Mouse (Mus musculus): Measurements from ENCODE around the gene Hrh1.

The Hrh1 gene

DNA sequence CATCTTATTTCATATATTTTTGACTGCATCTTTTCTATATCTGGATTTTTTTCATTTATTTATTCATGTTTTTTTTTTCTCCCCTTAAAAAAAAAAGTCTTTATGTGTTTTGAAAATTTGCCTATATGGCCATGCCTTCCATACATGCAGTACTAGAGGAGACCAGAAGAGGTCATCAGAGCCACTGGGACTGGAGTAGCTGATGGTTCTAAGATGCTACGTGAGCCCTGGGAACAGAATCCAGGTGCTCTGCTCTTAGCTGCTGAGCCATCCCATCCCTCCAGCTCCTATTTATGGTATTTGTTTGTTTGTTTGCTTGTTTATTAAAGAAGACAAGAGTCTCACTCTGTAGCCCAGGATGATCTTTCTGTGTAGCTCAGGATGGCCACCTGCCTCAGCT, 8.9 kb downstream of the Hrh1 start:
- DNase-seq (ENCODE audit: low read depth, low spot score), result peak; percentile 43

DNA sequence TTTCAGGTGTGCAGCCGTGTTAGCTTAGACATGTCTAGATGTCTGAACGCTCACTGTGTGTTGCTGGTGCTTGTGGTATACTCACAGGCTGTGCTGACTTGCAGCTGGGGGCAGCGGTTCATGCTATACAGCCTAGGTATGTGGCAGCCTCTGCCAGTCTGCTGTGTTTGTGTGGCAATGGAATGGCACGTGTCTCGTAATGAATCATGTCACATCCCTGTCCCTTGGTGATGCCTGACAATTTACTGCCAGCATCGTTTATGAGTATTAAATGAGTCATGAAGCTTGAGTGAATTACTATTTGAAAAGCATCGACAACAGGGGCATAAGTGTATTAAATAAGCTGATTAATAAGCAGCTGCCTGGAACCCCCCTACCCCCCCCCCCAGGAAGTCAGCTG, 9.3 kb downstream of the Hrh1 start:
- DNase-seq (ENCODE audit: low read depth, low spot score), result no peak

DNA sequence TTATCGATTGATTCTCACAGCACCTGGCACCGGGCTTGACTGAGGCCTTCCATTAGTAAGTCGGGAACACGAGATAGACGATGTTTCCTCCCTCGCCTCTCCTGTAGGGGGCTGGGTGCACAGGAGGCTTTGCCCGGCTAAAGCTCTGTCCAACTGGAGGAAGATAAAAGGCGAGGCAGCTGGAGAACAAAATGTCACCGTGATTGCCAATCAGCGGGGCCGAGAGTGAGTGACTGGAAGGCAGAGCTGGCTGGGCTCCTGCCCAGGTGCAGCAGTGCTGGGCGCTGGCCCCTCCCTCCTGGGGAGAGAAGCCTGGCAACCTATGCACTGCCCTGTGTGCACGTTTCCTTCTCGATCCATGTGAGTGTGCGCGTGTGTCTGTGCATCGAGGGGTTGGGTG, 10.5 kb downstream of the Hrh1 start:
- peak; percentile 42 for DNase-seq (ENCODE audit: low read depth, low spot score)

DNA sequence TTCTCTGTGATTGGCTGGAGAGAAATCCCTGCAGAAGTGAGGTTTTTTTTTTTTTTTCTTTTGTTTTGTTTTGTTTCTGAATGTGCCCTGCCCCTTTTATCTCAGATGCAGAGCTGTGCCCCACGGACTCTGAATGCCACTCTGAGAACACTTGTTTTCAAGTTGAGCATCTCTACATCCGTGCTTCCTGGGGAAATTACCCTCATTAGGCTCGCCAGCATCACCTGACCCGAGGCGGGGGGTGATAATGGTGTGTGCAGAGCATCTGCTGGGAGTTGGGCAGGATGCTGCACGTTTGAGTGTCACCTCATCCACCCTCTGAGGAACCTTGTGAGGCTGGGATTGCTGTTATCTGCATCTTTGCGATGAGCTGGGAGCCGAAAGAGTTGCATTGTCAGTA, 14.2 kb downstream of the Hrh1 start:
- DNase-seq (ENCODE audit: low read depth, low spot score), result no peak

DNA sequence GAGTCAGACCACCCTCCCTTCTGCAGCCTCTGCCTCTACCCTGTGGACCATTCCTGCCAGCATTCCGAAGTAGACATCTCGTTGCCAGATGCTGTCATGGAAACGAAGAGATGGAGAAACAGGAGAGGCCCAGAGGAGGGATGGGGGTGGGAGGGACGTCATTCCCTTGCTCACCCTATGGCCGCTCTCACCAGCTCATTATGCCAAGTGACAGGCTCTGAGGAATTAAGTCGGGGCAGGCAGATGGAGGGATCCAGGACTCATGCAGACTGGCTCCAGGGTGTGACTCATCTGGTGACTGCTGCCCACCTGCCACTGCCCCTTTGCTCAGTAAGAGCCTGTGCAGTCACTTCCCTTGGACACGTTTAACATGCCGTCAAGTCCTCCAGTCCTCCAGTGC, 16.8 kb downstream of the Hrh1 start:
- DNase-seq (ENCODE audit: low read depth, low spot score), result no peak

DNA sequence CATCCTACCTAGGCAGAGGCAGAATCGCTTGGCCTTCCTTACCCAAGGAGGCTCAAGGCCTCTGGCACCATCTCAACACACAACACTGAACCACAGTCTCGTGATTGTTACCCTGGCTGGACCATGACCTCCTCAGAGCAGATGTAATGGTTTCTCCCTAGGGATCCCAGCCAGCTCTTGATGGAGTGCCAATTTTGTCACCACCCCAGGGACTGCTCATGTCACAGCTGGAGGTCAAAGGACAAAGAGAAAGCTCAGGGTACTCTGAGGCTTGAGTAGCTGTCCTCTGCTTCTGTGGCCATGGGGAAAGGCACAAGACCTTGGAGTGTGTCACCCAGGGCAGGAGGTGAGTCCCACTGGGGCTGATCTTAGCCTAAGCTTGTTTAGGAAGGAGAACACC, 20.3 kb downstream of the Hrh1 start:
- no peak for DNase-seq (ENCODE audit: low read depth, low spot score)

DNA sequence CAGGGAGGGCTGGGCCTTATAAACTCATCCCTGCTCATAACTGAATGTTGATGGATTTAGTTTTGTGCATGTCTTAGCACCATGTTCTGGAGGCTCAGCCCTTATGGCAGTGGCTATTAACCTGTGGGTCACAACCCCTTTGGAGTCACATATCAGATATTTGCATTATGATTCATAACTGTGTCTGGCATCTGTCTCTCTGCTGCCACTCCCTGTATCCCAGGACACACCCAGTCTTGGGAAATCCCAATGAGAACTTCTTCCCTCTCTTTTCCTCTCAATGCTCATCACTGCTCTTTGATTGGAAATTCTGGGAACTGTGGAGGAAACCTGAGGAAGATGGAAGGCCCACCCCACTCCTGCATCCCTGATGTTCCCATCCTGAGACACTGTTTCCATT, 23.3 kb downstream of the Hrh1 start:
- DNase-seq (ENCODE audit: low read depth, low spot score), result no peak

DNA sequence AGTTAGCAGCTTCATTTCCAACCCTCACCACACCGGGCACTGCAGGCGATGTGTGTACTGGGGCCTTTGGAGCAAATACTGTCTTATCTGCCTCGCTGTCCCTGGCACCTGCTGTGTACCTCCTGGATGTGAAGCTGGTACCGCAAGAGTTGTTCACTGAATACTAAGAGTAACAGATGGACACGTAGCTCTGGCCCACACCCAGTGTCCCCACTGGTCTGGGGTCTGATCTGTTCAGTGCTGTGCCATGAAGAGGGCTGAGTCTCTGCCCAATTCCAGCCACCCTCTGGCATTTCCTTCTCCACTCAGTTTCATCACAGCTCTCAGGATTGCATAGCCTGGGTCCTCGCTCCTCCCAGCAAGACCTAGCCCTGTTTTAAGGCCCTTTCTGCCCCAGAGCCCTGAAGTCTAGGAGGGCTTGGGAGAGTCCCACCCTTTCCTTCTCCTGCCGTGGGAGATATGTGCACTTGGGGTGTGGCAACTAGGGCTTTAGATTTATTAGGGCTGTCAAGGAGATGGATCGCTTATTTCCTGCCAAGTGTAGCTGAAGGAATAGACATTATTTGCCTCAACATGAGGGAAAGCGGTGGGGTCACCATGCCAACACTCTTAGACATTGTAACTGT, 25.4 kb downstream of the Hrh1 start:
- no peak for DNase-seq (ENCODE audit: low read depth, low spot score)

DNA sequence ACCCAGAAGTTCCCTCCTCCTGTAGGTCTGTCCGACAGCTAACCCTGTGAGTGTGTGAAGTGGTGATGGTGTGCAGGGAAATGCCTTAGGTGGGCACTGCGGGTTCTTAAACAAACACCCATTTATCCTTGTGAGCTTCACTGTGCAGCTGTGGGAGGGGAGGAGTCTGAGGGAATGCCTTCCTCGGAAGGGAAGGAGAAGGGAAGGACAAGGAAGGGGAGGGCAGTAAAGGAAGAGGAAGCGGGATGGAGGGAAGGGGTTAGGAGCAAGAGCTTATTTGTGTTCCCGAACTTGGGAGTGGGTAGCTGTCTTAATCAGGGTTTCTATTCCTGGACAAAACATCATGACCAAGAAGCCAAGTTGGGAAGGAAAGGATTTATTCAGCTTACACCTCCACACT, 27.6 kb downstream of the Hrh1 start:
- no peak for DNase-seq (ENCODE audit: low read depth, low spot score)

DNA sequence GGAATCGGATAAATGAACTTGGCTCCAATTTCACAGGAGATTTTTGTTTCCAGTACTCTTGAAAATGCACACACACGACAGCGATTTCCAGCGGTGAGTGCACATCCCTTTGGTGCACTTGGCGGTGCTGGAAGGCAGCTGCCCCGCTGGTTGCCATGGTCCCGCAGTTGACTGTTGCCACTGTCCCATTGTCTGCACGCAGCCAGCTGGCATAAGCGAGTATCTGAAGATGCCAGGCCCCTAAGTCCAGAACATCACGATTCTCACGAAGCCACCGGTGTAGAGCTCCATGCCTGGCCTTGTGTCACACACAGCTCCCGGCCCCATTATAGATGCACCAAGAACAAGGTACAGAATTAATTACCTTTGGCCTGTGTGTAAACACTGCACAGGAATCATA, 29.9 kb downstream of the Hrh1 start:
- DNase-seq (ENCODE audit: low read depth, low spot score), result no peak

DNA sequence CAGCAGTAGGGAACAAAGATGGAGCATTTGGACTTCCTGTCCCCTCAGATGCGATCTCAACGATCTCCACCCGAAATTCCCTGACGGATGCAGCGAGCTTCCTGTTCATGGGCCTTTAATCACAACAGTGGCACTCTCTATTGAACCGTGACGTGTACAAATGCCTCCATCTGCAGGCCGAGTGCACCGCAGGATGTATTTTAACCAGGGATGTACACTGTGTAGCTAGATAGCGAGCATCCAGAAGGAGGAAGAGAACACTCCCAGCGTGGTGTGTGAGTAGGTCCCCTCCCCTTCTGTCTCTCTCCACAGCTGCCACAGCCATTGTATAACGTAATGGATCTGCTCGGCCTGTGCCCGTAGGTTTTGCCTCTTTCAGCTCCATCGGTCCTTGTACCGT, 31.1 kb downstream of the Hrh1 start:
- DNase-seq (ENCODE audit: low read depth, low spot score), result no peak

DNA sequence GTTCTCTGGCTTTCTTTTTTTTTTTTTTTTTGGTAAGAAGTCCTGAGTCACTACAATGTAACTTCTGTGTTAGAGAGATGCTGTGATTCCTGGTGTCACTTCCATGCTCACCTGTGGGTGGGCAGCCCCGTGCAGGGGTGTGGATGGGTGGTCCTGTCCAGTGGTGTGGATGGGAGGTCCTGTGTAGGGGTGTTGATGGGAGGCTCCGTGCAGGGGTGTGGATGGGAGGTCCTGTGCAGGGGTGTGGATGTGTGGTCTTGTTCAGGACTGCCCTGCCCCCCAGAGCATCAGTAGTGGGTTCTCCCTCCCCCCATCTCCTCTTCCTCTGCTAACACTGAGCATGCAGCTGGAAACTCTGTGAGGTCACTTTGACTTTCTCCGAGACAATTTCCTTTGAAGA, 34.9 kb downstream of the Hrh1 start:
- DNase-seq (ENCODE audit: low read depth, low spot score), result no peak

DNA sequence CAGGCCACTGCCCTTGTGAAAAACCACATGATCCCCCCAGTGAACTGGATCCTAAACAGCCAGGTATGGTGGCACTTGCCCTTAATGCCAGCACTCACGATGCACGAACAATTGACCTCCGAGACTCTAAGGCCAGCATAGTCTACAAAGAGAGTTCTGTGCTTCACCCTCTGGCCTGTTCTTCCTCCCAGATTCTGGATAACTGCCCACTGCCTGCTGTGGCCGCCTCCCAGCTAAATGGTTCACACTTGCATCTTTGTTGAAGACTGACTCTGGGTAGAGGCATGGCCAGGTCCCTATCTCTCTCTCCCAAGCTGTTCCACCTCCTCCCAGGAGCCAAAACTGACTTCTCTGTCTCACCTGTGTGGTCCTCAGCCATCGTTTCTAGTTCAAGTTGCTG, 36.8 kb downstream of the Hrh1 start:
- DNase-seq (ENCODE audit: low read depth, low spot score), result no peak

DNA sequence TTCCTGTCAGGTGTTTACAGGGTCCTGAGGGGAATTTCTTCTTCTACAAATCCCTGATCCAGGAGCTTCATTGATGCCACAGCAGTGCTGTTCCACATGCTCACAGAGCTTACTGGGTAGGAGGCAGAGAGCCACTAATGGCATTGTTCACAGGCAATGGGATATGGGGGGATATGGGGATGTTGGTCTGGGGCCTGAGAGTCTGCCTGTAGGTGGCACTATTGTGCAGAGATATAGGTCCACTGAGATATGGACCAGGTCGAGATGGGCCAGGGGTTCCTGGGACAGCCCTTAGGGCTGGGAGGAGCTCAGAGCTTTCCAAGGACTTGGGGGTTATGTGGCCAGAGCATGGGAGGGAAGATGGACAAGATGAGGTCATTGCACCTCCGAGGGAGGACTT, 42.6 kb downstream of the Hrh1 start:
- peak; percentile 42 for DNase-seq (ENCODE audit: low read depth, low spot score)

DNA sequence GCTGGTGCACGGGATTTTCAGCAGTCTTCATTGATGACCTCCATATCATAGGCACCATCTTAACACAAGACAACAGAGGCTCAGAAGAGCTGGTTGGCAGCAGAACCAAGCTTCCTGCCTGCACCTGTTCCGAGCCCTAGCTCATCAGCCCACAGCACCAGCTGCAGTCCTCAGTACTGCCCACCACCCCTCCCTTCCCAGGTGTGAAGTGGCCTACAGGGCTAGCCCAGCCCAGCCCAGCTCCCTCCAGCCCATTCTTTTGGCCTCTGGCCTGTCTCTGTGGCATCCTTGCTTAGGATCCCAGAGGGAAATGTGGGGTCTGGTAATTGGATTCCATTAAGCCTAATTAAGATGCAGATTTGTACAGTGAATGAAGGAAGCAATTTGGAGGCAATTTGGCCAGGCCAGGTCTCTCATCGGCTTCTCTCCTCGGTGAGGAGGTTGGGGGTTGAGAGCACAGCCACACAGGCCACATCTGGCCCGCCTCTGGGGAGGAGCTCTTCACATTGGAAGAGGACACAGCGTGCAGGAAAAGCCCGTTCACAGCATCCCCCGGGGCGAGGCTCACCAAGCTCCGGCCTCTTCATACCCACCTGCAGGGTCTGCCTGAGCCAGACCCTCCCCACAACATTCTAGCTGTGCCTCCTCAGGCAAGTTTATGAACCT, 43.2 kb downstream of the Hrh1 start:
- no peak for DNase-seq (ENCODE audit: low read depth, low spot score)

DNA sequence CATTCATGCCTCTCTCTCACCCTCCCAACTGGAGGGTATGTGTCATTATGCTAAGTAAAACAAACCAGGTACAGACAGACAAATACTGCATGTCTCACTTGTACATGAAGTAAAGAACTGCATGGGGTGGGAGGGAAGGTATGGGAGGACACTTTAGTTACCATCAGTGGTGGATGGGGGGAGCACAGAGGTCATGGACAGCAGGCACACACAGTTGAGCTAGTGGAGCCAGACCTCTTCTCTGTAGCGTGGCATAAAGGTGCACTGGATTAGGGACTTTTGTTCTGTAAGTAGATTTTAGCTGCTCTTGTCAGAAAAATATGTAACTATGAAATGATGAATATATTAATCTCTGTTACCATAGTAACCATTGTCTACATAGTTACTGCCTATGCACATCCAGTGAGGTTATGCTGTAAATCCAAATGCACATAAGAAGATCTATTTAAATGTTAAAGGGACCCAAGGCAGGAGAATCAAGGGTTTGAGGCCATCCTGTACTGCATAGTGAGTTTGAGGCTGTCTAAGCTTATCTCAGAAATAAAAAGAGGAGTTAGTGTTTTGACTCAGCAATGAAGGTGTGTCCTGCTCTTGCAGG, 46.6 kb downstream of the Hrh1 start:
- no peak for DNase-seq (ENCODE audit: low read depth, low spot score)

DNA sequence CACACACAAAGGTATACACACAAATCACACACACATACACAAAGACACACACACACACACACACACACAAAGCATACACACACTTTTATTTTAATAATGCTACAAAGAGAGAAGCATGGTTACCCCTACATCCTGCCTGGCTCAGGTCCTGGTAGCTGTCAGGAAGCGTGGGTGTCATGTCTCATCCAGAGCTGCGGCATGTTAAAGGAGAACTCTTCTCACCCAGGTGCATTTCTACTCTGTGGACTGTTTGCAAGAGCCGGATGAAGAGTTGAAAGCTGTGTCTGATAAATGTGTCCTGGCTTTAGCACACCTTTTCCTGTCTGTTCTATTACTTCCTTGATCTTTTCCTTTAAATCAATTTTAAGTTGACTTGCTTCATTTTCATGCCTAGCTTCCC, 47.2 kb downstream of the Hrh1 start:
- DNase-seq (ENCODE audit: low read depth, low spot score), result no peak

DNA sequence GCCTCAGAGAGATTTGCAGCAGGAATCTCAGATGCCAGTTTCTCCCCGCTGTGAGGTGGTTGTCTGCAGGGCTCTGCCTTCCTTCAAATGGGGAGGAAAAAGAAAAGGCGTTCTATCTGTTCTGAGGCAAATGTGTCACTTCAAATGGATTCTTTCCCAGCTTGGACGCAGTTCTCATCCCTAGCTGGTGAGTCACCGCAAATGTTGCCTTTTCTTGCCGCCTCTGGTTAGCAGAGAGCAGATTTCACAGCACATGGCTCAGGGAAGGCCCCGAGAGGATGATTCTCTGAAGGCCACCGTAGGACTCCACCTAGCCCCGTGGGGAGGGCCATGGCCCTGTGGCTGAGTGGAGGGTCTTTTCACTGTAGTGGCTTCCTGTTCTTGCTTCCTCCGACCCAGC, 51.2 kb downstream of the Hrh1 start:
- no peak for DNase-seq (ENCODE audit: low read depth, low spot score)

DNA sequence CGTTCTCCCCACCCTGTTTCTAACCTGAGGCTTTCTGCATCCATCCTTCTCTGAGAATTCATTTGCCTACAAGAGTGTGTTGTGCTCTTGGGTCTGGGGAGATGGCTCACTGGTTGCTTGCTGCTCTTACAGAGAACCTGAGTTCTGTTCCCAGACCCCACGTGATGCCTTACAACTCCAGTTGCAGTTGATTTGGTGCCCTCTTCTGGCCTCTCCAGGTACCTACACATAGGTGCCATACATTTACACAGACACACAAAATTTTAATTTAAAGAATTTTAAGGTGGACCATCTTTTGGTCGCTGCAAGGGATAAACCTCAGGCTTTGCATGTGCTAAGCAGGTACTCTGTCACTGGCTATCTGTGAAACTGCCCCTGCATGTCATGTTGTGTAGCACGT, 57.5 kb downstream of the Hrh1 start:
- DNase-seq (ENCODE audit: low read depth, low spot score), result peak; percentile 63

DNA sequence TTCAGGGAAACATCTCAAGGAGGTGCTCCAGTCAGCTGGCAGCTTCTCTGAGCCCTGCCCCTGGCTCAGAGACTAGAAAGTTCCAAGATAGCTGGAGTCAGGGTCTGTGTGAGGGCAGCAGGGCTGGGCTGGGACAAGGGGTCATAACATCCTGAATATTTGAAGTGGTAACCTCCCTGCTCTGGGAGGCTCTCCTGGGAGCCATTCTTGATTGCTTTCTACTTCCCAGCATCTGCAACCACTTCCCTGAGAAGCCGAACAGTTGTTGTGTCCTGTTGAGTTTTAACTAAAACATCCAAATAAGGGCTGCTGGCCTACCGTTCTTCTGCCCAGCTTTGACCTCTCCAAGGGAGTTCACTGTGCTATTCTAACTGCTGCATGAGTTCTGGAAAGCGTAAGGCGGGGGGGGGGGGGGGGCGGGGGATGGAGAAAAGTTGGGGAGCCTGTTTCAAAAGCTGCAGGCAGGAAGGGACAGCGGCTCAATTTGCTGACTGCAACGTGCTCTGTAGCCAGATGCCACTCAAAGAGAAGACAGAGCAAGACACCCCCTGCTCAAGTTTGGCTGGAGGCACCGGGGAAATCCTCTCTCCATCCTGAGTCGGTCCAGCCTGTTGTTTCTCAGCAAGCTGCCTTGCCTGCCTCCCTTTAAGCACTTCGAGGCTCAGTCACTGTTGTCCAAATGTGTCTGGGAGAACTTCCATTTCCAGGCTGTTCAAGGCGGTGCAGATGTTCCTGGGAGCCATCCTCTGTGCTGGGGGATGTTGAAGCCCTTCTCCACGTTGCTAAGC, 58.7 kb downstream of the Hrh1 start:
- no peak for DNase-seq (ENCODE audit: low read depth, low spot score)

DNA sequence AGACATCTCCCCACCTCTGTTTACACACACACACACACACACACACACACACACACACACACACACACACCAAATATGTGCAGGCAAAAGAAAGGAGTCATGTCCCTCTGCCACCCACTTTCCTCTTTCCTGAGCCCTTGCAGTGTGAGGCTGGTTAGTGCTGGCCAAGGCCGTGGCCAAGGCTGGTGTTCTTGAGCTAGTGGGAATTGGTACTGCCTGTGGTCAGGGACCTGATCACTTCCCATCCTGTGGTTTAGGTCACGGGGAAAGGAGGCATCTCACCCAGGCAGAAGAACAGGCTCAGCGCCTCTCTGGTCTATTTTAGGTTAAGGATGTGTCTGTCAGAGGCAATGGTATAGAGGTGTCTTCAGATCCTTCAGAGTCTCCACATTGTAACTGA, 59.6 kb downstream of the Hrh1 start:
- DNase-seq (ENCODE audit: low read depth, low spot score), result no peak

DNA sequence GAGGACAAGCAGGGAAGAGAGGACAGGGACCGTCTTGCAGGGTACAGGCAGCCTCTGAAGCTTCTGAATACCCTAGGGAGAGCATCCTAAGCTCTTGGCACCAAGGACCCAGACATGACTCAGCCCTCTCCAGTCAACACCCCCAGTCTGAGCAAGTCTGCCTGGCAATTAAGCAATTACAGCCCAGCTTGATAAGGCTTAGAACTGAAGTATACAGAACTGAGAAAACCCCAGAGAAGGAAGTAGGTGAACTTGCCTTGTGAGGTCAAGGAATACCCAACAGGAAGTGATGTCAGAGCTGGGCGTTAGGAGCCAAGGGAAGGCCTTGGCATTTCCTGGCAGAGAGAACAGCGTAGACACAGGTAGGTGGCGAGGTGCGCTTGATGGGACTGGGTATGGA, 60.5 kb downstream of the Hrh1 start:
- no peak for DNase-seq (ENCODE audit: low read depth, low spot score)

DNA sequence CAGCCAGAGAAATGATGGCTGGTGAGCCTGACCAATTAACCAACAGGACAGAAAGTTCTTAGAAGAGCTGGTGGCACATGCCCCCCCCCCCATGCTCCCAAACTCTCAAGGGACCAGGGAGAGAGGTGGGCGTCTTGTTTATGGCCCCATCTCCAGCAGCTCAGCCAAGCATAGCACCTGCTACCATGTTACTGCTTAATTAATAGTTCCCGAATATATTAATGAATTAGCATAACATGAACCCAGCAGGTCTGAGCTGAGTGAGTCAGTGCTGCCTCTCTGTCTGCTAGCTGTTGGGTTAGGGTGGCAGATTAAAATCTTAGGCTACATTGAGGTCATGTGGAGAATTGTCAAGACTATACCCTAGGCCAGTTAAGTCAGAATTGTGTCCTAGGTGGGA, 62.2 kb downstream of the Hrh1 start:
- DNase-seq (ENCODE audit: low read depth, low spot score), result no peak

Measured in ZHBTc4 (cell line).